In genomic region chr14:73226346-73226745, GRCm38 (mm10) we compare ENCODE assay signal across 13 mouse cellular contexts. TPM values are rescaled to one million over a fixed set of nuclear protein-coding genes. Genes with fewer than 3 reads are reported as not detected.
A peak's percentile ranks its signal among the peaks of the same experiment; 100 is the strongest.
DNase-seq lines count a peak whose midpoint lies in the region; ATAC-seq and TF ChIP-seq lines count a peak whose summit lies in the region.
"Had no signal": no experiment of that assay in that cellular context is flagged by ENCODE, and none has a peak within 500 bp of the region (broad histone marks: within the 10 kb centered on the region; RNA-seq: fewer than 3 reads in every experiment).

No protein-coding gene starts in this region.

- H3K9me3 ChIP-seq in forebrain, embryonic 15.5 days, result no peaks in the 10 kb centered on the region
- no peaks in the 10 kb centered on the region for H3K9me3 ChIP-seq in forebrain, embryonic 11.5 days (ENCODE audit: control insufficient read depth, low read length)
- no peaks in the 10 kb centered on the region for H3K9me3 ChIP-seq in limb, embryonic 14.5 days (ENCODE audit: control insufficient read depth, low read length)
- H3K9me3 ChIP-seq: limb, embryonic 12.5 days had no signal

- TF ChIP-seq CTCF in layer of hippocampus, adult 2 months (conservative IDR thresholded peaks at IDR 0.05), result no peak
- no peak for TF ChIP-seq CTCF in cerebellum, adult 2 months (IDR thresholded peaks at IDR 0.05; ENCODE audit: borderline replicate concordance, insufficient read depth, low read depth, low read length)

- H3K9ac ChIP-seq in forebrain, embryonic 15.5 days (replicated peaks), result no peak overlapping the region
- H3K9ac ChIP-seq in forebrain, embryonic 11.5 days (ENCODE audit: low read length), result no peak overlapping the region
- no peak overlapping the region for H3K9ac ChIP-seq in limb, embryonic 14.5 days (ENCODE audit: low read depth, low read length, severe bottlenecking)
- H3K9ac ChIP-seq: limb, embryonic 12.5 days had no signal

- no peak for ATAC-seq in forebrain, embryonic 15.5 days (replicated peaks)
- no peak for ATAC-seq in forebrain, embryonic 11.5 days (replicated peaks; ENCODE audit: low FRiP score)
- no peak; the same call in 1 of the 2 replicates for ATAC-seq in limb, embryonic 14.5 days (ENCODE audit: low FRiP score, low read depth)
- ATAC-seq: intestine, embryonic 16.5 days had no signal

- no peak for DNase-seq in forebrain, embryonic 11.5 days (ENCODE audit: low spot score)
- no peak for DNase-seq in layer of hippocampus, adult 2 months (ENCODE audit: low spot score in 2 of 2)
- no peak for DNase-seq in layer of hippocampus, adult 9-11 months
- DNase-seq in cerebellum, adult 2 months, result peak; percentile 30 to 57
- peak; percentile 37 for DNase-seq in limb, embryonic 14.5 days (ENCODE audit: low spot score)
- no peak for DNase-seq in right cerebral cortex, postnatal 14 days
- no peak for DNase-seq in layer of hippocampus, adult 18-20 months (ENCODE audit: low spot score in 2 of 2)
- DNase-seq: gastrocnemius, postnatal 25 days; lung, postnatal 10 days; thymus, postnatal 36 days had no signal

- H3K27ac ChIP-seq in forebrain, embryonic 15.5 days (replicated peaks), result peak overlapping the region; percentile 54; the same call in 1 of the 2 replicates
- no peak overlapping the region for H3K27ac ChIP-seq in forebrain, embryonic 11.5 days (ENCODE audit: low read depth, low read length)
- peak overlapping the region; percentile 72 for H3K27ac ChIP-seq in layer of hippocampus, adult 2 months
- peak overlapping the region; percentile 50; the same call in 1 of the 2 replicates for H3K27ac ChIP-seq in cerebellum, adult 2 months (ENCODE audit: insufficient read depth, low read length)
- no peak overlapping the region for H3K27ac ChIP-seq in limb, embryonic 14.5 days (replicated peaks; ENCODE audit: low read depth, low read length)
- H3K27ac ChIP-seq: limb, embryonic 12.5 days had no signal

- H3K36me3 ChIP-seq in forebrain, embryonic 15.5 days, result no peaks in the 10 kb centered on the region
- H3K36me3 ChIP-seq in forebrain, embryonic 11.5 days (ENCODE audit: control insufficient read depth, insufficient read depth, low read length), result peaks cover 2% of the 10 kb centered on the region; the same call in 1 of the 2 replicates
- no peaks in the 10 kb centered on the region for H3K36me3 ChIP-seq in limb, embryonic 14.5 days (ENCODE audit: control insufficient read depth, insufficient read depth, low read length)

- 61% methylated on average over 3 of the region's 3 CpGs for WGBS in forebrain, embryonic 15.5 days
- WGBS in forebrain, embryonic 11.5 days, result 90% methylated on average over 3 of the region's 3 CpGs
- 24% methylated on average over 3 of the region's 3 CpGs for WGBS in cerebellum, adult 2 months
- WGBS in limb, embryonic 14.5 days, result 46% methylated on average over 3 of the region's 3 CpGs

- no peaks in the 10 kb centered on the region for H3K27me3 ChIP-seq in forebrain, embryonic 15.5 days
- no peaks in the 10 kb centered on the region for H3K27me3 ChIP-seq in forebrain, embryonic 11.5 days (ENCODE audit: control insufficient read depth, insufficient read depth, low read length)
- H3K27me3 ChIP-seq in cerebellum, adult 2 months (ENCODE audit: control insufficient read depth, insufficient read depth, low read length), result no peaks in the 10 kb centered on the region
- no peaks in the 10 kb centered on the region for H3K27me3 ChIP-seq in limb, embryonic 14.5 days (ENCODE audit: control insufficient read depth, insufficient read depth, low read length)
- H3K27me3 ChIP-seq: limb, embryonic 12.5 days had no signal

- no peak for TF ChIP-seq POLR2A in cerebellum, adult 2 months (IDR thresholded peaks at IDR 0.05; ENCODE audit: borderline replicate concordance, insufficient read depth, low read length)
- TF ChIP-seq POLR2A in limb, embryonic 14.5 days (IDR thresholded peaks at IDR 0.05; ENCODE audit: borderline replicate concordance, extremely low read depth, insufficient read depth, insufficient read length), result no peak

- no peak overlapping the region for H3K4me2 ChIP-seq in forebrain, embryonic 15.5 days (replicated peaks)
- no peak overlapping the region for H3K4me2 ChIP-seq in forebrain, embryonic 11.5 days (ENCODE audit: low read depth, low read length, severe bottlenecking)
- H3K4me2 ChIP-seq in limb, embryonic 14.5 days (replicated peaks; ENCODE audit: low read depth, low read length, severe bottlenecking), result no peak overlapping the region
- H3K4me2 ChIP-seq: limb, embryonic 12.5 days had no signal

- H3K4me1 ChIP-seq in forebrain, embryonic 15.5 days, result peaks cover 12% of the 10 kb centered on the region
- no peaks in the 10 kb centered on the region for H3K4me1 ChIP-seq in forebrain, embryonic 11.5 days (replicated peaks; ENCODE audit: control insufficient read depth, insufficient read depth, low read length)
- peaks cover 4% of the 10 kb centered on the region for H3K4me1 ChIP-seq in cerebellum, adult 2 months (ENCODE audit: control insufficient read depth, insufficient read depth, low read length)
- H3K4me1 ChIP-seq in limb, embryonic 14.5 days (ENCODE audit: control insufficient read depth, insufficient read depth, low read length), result no peaks in the 10 kb centered on the region

- no peak overlapping the region for H3K4me3 ChIP-seq in forebrain, embryonic 15.5 days
- H3K4me3 ChIP-seq in forebrain, embryonic 11.5 days (ENCODE audit: low read depth, low read length), result no peak overlapping the region
- no peak overlapping the region for H3K4me3 ChIP-seq in layer of hippocampus, adult 2 months
- no peak overlapping the region for H3K4me3 ChIP-seq in cerebellum, adult 2 months (replicated peaks; ENCODE audit: insufficient read depth, low read depth, low read length)
- H3K4me3 ChIP-seq in limb, embryonic 14.5 days (replicated peaks; ENCODE audit: low read length), result no peak overlapping the region
- H3K4me3 ChIP-seq: limb, embryonic 12.5 days had no signal

RNA-seq across cellular contexts. Expression of gene Lpar6, which starts 11.3 kb away (rescaled TPM):
- polyA plus RNA-seq in forebrain, embryonic 15.5 days (2015; fragmentation: Nextera tagmentation; extraction: Ambion mirVana), result 4.9 TPM in 2 replicates
- polyA plus RNA-seq in forebrain, embryonic 11.5 days (2014; fragmentation: Nextera tagmentation; extraction: Ambion mirVana), result 14.2 and 16.5 TPM in 2 replicates
- 1 to 10 TPM; 1.7 to 1.9 TPM for total RNA-seq in layer of hippocampus, adult 2 months (2021)
- 2.4 and 2.7 TPM in 2 replicates for polyA plus RNA-seq in cerebellum, adult 2 months (2012; rRNA removed)
- polyA plus RNA-seq in limb, embryonic 14.5 days (2012; rRNA removed), result 7.5 and 9.2 TPM in 2 replicates
- 12.6 and 13.6 TPM in 2 replicates for polyA plus RNA-seq in limb, embryonic 14.5 days (2014; fragmentation: Nextera tagmentation; extraction: Ambion mirVana)
- 1 to 10 TPM; 1.2 to 1.6 TPM for total RNA-seq in layer of hippocampus, adult 18-20 months (2021)

Comparison
In these comparisons a context has a peak if more than half of its experiments do, and no peak if none do; other contexts are left out.
1. H3K27ac ChIP-seq: peak in forebrain, embryonic 15.5 days (single experiment), layer of hippocampus, adult 2 months (single experiment) and cerebellum, adult 2 months (single experiment); none in forebrain, embryonic 11.5 days (single experiment) and limb, embryonic 14.5 days (single experiment).
2. DNase-seq: peak in cerebellum, adult 2 months (2 of 2) and limb, embryonic 14.5 days (single experiment); none in forebrain, embryonic 11.5 days (single experiment), layer of hippocampus, adult 2 months (0 of 2), layer of hippocampus, adult 9-11 months (single experiment), right cerebral cortex, postnatal 14 days (single experiment) and layer of hippocampus, adult 18-20 months (0 of 2).